Mouse (Mus musculus): ENCODE data around the gene Aff1.

- TF ChIP-seq POLR2A (IDR thresholded peaks at IDR 0.05; ENCODE audit: borderline replicate concordance, extremely low read depth, low read depth, low read length) = no peak
- no peak for TF ChIP-seq CTCF (IDR thresholded peaks at IDR 0.05; ENCODE audit: insufficient read depth, low read length)
These were observed 37.4 kb upstream of the Aff1 start for GRCm38 (mm10) chr5:103654780-103655179.

All from lung, adult 2 months (tissue).